Mouse (Mus musculus) midbrain, embryonic 14.5 days (tissue): ENCODE results near the gene Tmem269. TPM values are rescaled to one million over a fixed set of nuclear protein-coding genes. Genes with fewer than 3 reads are reported as not detected.

Experiments
- ATAC-seq: fragments of 200-750 bp; cut with Nextera tagmentation; 2 replicates; pipeline ENCODE4 v1.8.0; 2017; ENCODE audit warnings: moderate number of reproducible peaks, moderate library complexity; ENCODE audit not compliant: low FRiP score, low TSS enrichment
- DNase-seq: peaks from one replicate; pipeline ENCODE4 v3.0.0-alpha.2; 2015
- H3K27ac ChIP-seq: fragments of 300-500 bp; sonication (generic); replicated peaks from 2 replicates; pipeline ENCODE4 v1.5.1; 2014; ENCODE audit warnings: mild to moderate bottlenecking, low read depth, low read length, moderate library complexity
- H3K27me3 ChIP-seq: fragments of 300-500 bp; sonication (generic); 2 replicates; pipeline ENCODE4 v1.6.1; 2014; ENCODE audit warnings: low read length, control low read depth, mixed read lengths; ENCODE audit not compliant: control insufficient read depth, insufficient read depth
- H3K36me3 ChIP-seq: fragments of 300-500 bp; sonication (generic); 2 replicates; pipeline ENCODE4 v1.6.1; 2014; ENCODE audit warnings: low read length, control low read depth; ENCODE audit not compliant: control insufficient read depth, insufficient read depth
- H3K4me1 ChIP-seq: fragments of 300-500 bp; sonication (generic); 2 replicates; pipeline ENCODE4 v1.6.1; 2014; ENCODE audit warnings: mild to moderate bottlenecking, antibody characterized with exemption, low read length, control low read depth; ENCODE audit not compliant: control insufficient read depth, insufficient read depth
- H3K4me2 ChIP-seq: fragments of 300-500 bp; sonication (generic); 2 replicates; pipeline ENCODE4 v1.6.1; 2014; ENCODE audit warnings: mild to moderate bottlenecking, low read length, moderate library complexity
- H3K4me3 ChIP-seq: fragments of 300-500 bp; sonication (generic); replicated peaks from 2 replicates; pipeline ENCODE4 v1.5.1; 2014; ENCODE audit warnings: low read depth, low read length
- H3K9ac ChIP-seq: fragments of 300-500 bp; sonication (generic); replicated peaks from 2 replicates; pipeline ENCODE4 v1.6.1; 2014; ENCODE audit warnings: mild to moderate bottlenecking, low read length, moderate library complexity
- H3K9me3 ChIP-seq: fragments of 300-500 bp; sonication (generic); 2 replicates; pipeline ENCODE4 v1.6.1; 2016; ENCODE audit warnings: low read length, control low read depth, mixed read lengths; ENCODE audit not compliant: control insufficient read depth
- WGBS: fragments of 180-500 bp; shearing (Covaris S2); extraction: QIAGEN DNeasy Blood & Tissue Kit; methylation state at CpG from one replicate; pipeline ENCODE4 v1.1.7; 2014; 5-methylcytosine and 5-hydroxymethylcytosine counted together
- polyA plus RNA-seq: library from polyadenylated mRNA; unstranded; fragments of >200 nt; fragmentation: Nextera tagmentation; extraction: Ambion mirVana; gene quantifications from 2 replicates; pipeline ENCODE4 v1.2.1, GENCODE M21; 2014

Gene Tmem269
- polyA plus RNA-seq, 1 experiment from 2014 or later = 0.29 TPM

DNA sequence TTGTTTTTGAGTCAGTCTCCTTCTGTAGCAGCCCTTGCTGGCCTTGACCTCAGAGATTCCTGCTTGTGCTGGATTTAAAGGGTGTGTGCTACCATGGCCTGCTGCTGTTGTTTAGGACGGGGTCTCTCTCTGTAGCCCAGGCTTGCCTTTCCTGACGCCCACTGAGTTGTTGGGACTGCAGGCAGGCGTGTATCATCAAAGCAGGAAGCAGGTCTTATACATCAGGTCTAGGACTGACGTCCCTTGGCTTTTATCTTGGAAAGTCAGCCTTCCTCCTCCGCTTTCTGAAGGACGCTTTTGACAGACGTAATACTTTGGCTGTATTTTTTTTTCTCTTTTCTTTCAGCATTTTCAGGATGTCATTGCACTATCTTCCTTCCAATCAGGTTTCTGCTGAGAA is 52.1 kb downstream of the Tmem269 start:
- Histone ChIP-seq H3K4me3 (no peak overlapping the region), H3K36me3 (peaks cover 22% of the 10 kb centered on the region), H3K9me3 (no peaks in the 10 kb centered on the region), H3K27ac (no peak overlapping the region), H3K4me2 (no peak overlapping the region), H3K27me3 (no peaks in the 10 kb centered on the region), H3K4me1 (no peaks in the 10 kb centered on the region), H3K9ac (no peak overlapping the region)
- no peak for ATAC-seq
- DNase-seq = no peak
- 78% methylated on average over 7 of the region's 7 CpGs for WGBS

DNA sequence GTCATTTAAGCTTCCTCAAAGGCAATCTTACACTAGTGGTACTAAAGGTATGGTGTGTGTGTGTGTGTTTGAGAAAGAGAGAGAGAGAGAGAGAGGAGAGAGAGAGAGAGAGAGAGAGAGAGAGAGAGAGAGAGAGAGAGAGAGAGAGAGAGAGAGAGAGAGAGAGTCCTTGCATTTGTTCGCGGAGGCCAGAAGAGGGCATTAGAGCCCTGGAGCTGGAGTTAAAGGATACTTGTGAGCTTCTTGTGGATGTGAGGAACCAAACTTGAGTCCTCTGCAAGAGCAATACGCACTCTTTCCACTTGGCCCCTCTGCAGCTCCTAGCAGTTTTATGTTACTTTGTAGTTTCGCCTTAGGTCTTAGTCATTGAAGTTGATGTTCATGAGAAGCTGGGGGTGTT is 55.0 kb downstream of the Tmem269 start:
- Histone ChIP-seq H3K36me3 (no peaks in the 10 kb centered on the region), H3K27ac (no peak overlapping the region), H3K4me3 (no peak overlapping the region), H3K4me1 (no peaks in the 10 kb centered on the region), H3K9ac (no peak overlapping the region), H3K4me2 (no peak overlapping the region), H3K9me3 (no peaks in the 10 kb centered on the region), H3K27me3 (no peaks in the 10 kb centered on the region)
- no peak for DNase-seq
- no peak for ATAC-seq
- WGBS = 72% methylated on average over 4 of the region's 4 CpGs

DNA sequence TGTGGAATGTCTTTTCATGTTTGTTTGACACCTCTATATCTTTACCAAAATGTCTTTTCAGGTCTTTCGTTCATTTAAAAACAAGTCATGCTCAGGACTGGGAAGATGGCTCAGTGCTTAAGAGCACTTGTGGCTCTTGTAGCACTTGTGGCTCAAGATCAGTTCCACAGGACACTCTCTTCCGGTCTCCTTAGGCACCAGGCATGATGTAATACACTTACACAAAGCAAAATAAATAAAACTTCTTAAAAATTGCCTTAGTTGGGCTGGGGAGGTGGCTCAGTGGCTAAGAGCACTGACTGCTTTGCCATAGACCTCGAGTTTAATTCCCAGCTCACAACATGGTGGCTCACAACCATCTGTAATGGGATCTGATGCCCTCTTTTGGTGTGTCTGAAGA is 56.7 kb downstream of the Tmem269 start:
- Histone ChIP-seq H3K27me3 (no peaks in the 10 kb centered on the region), H3K9ac (no peak overlapping the region), H3K9me3 (no peaks in the 10 kb centered on the region), H3K36me3 (no peaks in the 10 kb centered on the region), H3K4me2 (no peak overlapping the region), H3K4me1 (no peaks in the 10 kb centered on the region), H3K27ac (no peak overlapping the region), H3K4me3 (no peak overlapping the region)
- WGBS = 86% methylated on average over 3 of the region's 3 CpGs
- no peak for DNase-seq
- ATAC-seq = no peak

DNA sequence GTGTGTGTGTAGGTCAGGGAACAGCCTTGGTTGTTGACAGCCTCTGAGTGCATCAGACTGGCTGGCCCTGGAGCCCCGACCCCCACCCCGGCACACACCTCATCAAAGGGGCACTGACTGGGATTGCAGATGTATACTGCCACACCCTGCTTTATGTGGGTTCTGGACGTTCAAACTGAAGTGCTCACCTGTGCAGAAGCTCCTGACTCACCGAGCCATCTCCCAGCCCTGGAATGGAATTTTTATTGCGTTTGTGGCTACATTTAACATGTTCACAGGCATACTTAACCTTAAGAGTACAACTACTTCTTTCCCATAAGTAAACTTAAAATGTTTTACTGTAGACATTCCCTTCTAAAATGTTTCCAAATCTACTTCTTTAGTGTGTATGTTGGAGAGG is 60.1 kb downstream of the Tmem269 start:
- ATAC-seq = no peak
- Histone ChIP-seq H3K9me3 (no peaks in the 10 kb centered on the region), H3K4me1 (no peaks in the 10 kb centered on the region), H3K9ac (no peak overlapping the region), H3K4me2 (no peak overlapping the region), H3K27me3 (no peaks in the 10 kb centered on the region), H3K36me3 (no peaks in the 10 kb centered on the region), H3K4me3 (no peak overlapping the region), H3K27ac (no peak overlapping the region)
- no peak for DNase-seq
- 83% methylated on average over 5 of the region's 5 CpGs for WGBS

DNA sequence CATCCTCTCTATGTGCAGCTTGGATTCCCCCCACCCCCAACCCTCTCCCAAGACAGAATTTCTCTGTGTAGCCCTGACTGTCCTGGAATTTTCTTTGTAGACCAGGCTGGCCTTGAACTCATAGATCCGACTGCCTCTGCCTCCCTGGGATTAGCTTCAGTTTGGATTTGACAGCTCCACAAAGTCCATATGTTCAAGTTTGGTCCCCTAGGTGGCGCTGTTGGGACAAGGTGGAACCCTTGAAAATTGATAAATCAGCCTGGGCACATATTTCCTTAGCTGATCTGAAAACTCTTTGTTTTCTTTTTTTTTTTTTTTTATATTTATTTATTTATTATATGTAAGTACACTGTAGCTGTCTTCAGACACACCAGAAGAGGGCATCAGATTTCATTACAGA is 60.8 kb downstream of the Tmem269 start:
- H3K27me3 ChIP-seq = no peaks in the 10 kb centered on the region
- WGBS = 35% methylated on average over 2 of the region's 2 CpGs
- H3K9me3 ChIP-seq = no peaks in the 10 kb centered on the region
- no peak overlapping the region for H3K4me2 ChIP-seq
- no peaks in the 10 kb centered on the region for H3K36me3 ChIP-seq
- no peak overlapping the region for H3K27ac ChIP-seq
- no peak overlapping the region for H3K4me3 ChIP-seq
- no peak overlapping the region for H3K9ac ChIP-seq
- DNase-seq (peak; percentile 63), ATAC-seq (no peak)
- no peaks in the 10 kb centered on the region for H3K4me1 ChIP-seq

Other genes starting within 250 kb of the Tmem269 start
- 61.3 and 94.4 TPM in 2 replicates for gene Slc2a1, start 109.5 kb downstream of the Tmem269 start, polyA plus RNA-seq
- 4.8 and 7.1 TPM in 2 replicates for gene Zfp691, start 44.0 kb downstream of the Tmem269 start, polyA plus RNA-seq
- gene Ermap, start 28.2 kb downstream of the Tmem269 start, polyA plus RNA-seq = 0.24 and 0.63 TPM in 2 replicates
- 253 and 300 TPM in 2 replicates for gene Svbp, start 22.9 kb downstream of the Tmem269 start, polyA plus RNA-seq
- 21.1 and 26.0 TPM in 2 replicates for gene AU022252, start 14.5 kb upstream of the Tmem269 start, polyA plus RNA-seq
- gene P3h1, start 14.7 kb upstream of the Tmem269 start, polyA plus RNA-seq = 10.1 TPM in 2 replicates
- 1.4 and 1.8 TPM in 2 replicates for gene Cldn19, start 37.2 kb upstream of the Tmem269 start, polyA plus RNA-seq
- 990 and 1,028 TPM in 2 replicates for gene Ybx1, start 76.4 kb upstream of the Tmem269 start, polyA plus RNA-seq
- gene Ppih, start 102.3 kb upstream of the Tmem269 start, polyA plus RNA-seq = 57.6 and 60.0 TPM in 2 replicates
- 19.3 and 20.6 TPM in 2 replicates for gene Ccdc30, start 197.3 kb upstream of the Tmem269 start, polyA plus RNA-seq
- 20.9 and 24.5 TPM in 2 replicates for gene Ppcs, start 204.2 kb upstream of the Tmem269 start, polyA plus RNA-seq
- 0.30 and 0.45 TPM in 2 replicates for gene Zmynd12, start 204.6 kb upstream of the Tmem269 start, polyA plus RNA-seq